Mouse (Mus musculus) ES-Bruce4 (cell line): ENCODE measurements around the gene Slc37a2.

ENCODE experiments used
- CTCF ChIP-seq: IDR thresholded peaks from one replicate; pipeline ENCODE4 v1.8.1; 2011; ENCODE audit warnings: low read depth, low read length
- EP300 ChIP-seq: IDR thresholded peaks from 2 replicates; pipeline ENCODE4 v1.6.1; 2011; ENCODE audit warnings: low read depth, low read length; ENCODE audit not compliant: insufficient read depth

GRCm38 (mm10) chr9:37255889-37256225 lies 319 bp upstream of the Slc37a2 start:
- TF ChIP-seq EP300 = no peak
- peak; percentile 25 for TF ChIP-seq CTCF
